Mouse (Mus musculus) testis, adult 2 months (tissue): ENCODE measurements around the gene Zfp1. TPM values are rescaled to one million over a fixed set of nuclear protein-coding genes. Genes with fewer than 3 reads are reported as not detected.
"Not testable (repeated sequence)": the region's sequence is repeated elsewhere in the genome, so short reads cannot be mapped to it uniquely, and the experiment has no call there.

Experiments used
- H3K27ac ChIP-seq: fragments of 200-500 bp; 2 replicates; pipeline ENCODE4 v1.5.1; 2012; ENCODE audit warnings: low read depth, low read length; ENCODE audit not compliant: control insufficient read depth, insufficient read depth
- H3K27me3 ChIP-seq: fragments of 200-500 bp; 2 replicates; pipeline ENCODE4 v1.6.1; 2012; ENCODE audit warnings: mild to moderate bottlenecking, low read length, moderate library complexity; ENCODE audit not compliant: control insufficient read depth, insufficient read depth
- H3K36me3 ChIP-seq: fragments of 200-500 bp; 2 replicates; pipeline ENCODE4 v1.6.1; 2012; ENCODE audit warnings: mild to moderate bottlenecking, low read length; ENCODE audit not compliant: control insufficient read depth, insufficient read depth
- H3K4me1 ChIP-seq: fragments of 200-500 bp; 2 replicates; pipeline ENCODE4 v1.6.1; 2012; ENCODE audit warnings: low read length; ENCODE audit not compliant: control insufficient read depth, insufficient read depth
- H3K4me3 ChIP-seq: fragments of 200-500 bp; 2 replicates; pipeline ENCODE4 v1.5.1; 2012; ENCODE audit warnings: low read depth, mild to moderate bottlenecking, low read length, moderate library complexity, mixed read lengths; ENCODE audit not compliant: control insufficient read depth
- CTCF ChIP-seq: fragments of 200-500 bp; IDR thresholded peaks from 2 replicates; pipeline ENCODE4 v1.5.1; 2012; ENCODE audit warnings: low read depth, mild to moderate bottlenecking, inconsistent platforms, low read length, moderate library complexity; ENCODE audit not compliant: control insufficient read depth, insufficient read depth, insufficient replicate concordance
- POLR2A ChIP-seq: fragments of 200-500 bp; IDR thresholded peaks from 2 replicates; pipeline ENCODE4 v1.6.1; 2012; ENCODE audit warnings: low read depth, mild to moderate bottlenecking, inconsistent platforms, low read length, moderate library complexity; ENCODE audit not compliant: control insufficient read depth
- polyA plus RNA-seq: library from polyadenylated mRNA; depleted of rRNA; stranded (reverse); fragments of >200 nt; gene quantifications from 2 replicates; pipeline ENCODE4 v1.2.3, GENCODE M21; 2012

The Zfp1 gene
- polyA plus RNA-seq, 1 experiment = 4.1 TPM

- Histone ChIP-seq H3K36me3 (no peaks in the 10 kb centered on the region), H3K4me1 (peaks cover 3% of the 10 kb centered on the region; the same call in 1 of the 2 replicates), H3K27me3 (no peaks in the 10 kb centered on the region), H3K27ac (no peak overlapping the region), H3K4me3 (no peak overlapping the region)
- TF ChIP-seq CTCF (no peak), POLR2A (no peak)
Observed at GRCm38 (mm10) chr8:111638086-111638485, 5.1 kb upstream of the Zfp1 start.

- Histone ChIP-seq H3K4me1 (peaks cover 3% of the 10 kb centered on the region; the same call in 1 of the 2 replicates), H3K4me3 (no peak overlapping the region), H3K27ac (no peak overlapping the region), H3K36me3 (no peaks in the 10 kb centered on the region), H3K27me3 (no peaks in the 10 kb centered on the region)
- no peak for TF ChIP-seq CTCF
- TF ChIP-seq POLR2A = no peak
Observed at GRCm38 (mm10) chr8:111641064-111641463, 2.1 kb upstream of the Zfp1 start.

- no peaks in the 10 kb centered on the region for H3K27me3 ChIP-seq
- H3K4me1 ChIP-seq = peaks cover 3% of the 10 kb centered on the region; the same call in 1 of the 2 replicates
- no peaks in the 10 kb centered on the region for H3K36me3 ChIP-seq
- no peak for TF ChIP-seq POLR2A
- TF ChIP-seq CTCF = no peak
- H3K27ac ChIP-seq = peak overlapping the region; percentile 95
- peak overlapping the region; percentile 95 for H3K4me3 ChIP-seq
Observed at GRCm38 (mm10) chr8:111642496-111642895, 705 bp upstream of the Zfp1 start.

GRCm38 (mm10) chr8:111642939-111643263, 300 bp upstream of the Zfp1 start:
- Histone ChIP-seq H3K27me3 (no peaks in the 10 kb centered on the region), H3K4me1 (peaks cover 3% of the 10 kb centered on the region; the same call in 1 of the 2 replicates), H3K27ac (peak overlapping the region; percentile 95), H3K4me3 (peak overlapping the region; percentile 95), H3K36me3 (no peaks in the 10 kb centered on the region)
- no peak for TF ChIP-seq POLR2A
- TF ChIP-seq CTCF = no peak

GRCm38 (mm10) chr8:111644286-111645051, 1.3 kb downstream of the Zfp1 start:
- H3K27ac ChIP-seq = peak overlapping the region; percentile 95
- peak overlapping the region; percentile 95 for H3K4me3 ChIP-seq
- H3K27me3 ChIP-seq, H3K4me1 ChIP-seq, H3K36me3 ChIP-seq: not testable (repeated sequence)

GRCm38 (mm10) chr8:111645715-111646114, 2.5 kb downstream of the Zfp1 start:
- TF ChIP-seq CTCF (no peak), POLR2A (no peak)
- Histone ChIP-seq H3K4me1 (peaks cover 3% of the 10 kb centered on the region; the same call in 1 of the 2 replicates), H3K36me3 (no peaks in the 10 kb centered on the region), H3K27me3 (no peaks in the 10 kb centered on the region), H3K27ac (no peak overlapping the region), H3K4me3 (no peak overlapping the region)

GRCm38 (mm10) chr8:111648834-111649233, 5.6 kb downstream of the Zfp1 start:
- Histone ChIP-seq H3K36me3 (no peaks in the 10 kb centered on the region), H3K27me3 (no peaks in the 10 kb centered on the region), H3K4me3 (no peak overlapping the region), H3K27ac (no peak overlapping the region), H3K4me1 (no peaks in the 10 kb centered on the region; the same call in 1 of the 2 replicates)
- no peak for TF ChIP-seq POLR2A

- Histone ChIP-seq H3K27ac (no peak overlapping the region), H3K36me3 (no peaks in the 10 kb centered on the region), H3K4me1 (no peaks in the 10 kb centered on the region), H3K4me3 (no peak overlapping the region), H3K27me3 (no peaks in the 10 kb centered on the region)
- TF ChIP-seq POLR2A (no peak), CTCF (no peak)
Observed at GRCm38 (mm10) chr8:111650651-111651050, 7.5 kb downstream of the Zfp1 start.
